Comparison of ENCODE assay signal across 8 mouse cellular contexts in genomic region chr2:84677968-84678880, GRCm38 (mm10). TPM values are rescaled to one million over a fixed set of nuclear protein-coding genes. Genes with fewer than 3 reads are reported as not detected.
DNase-seq lines count a peak whose midpoint lies in the region; ATAC-seq and TF ChIP-seq lines count a peak whose summit lies in the region.

TSS of gene Gm28635 (minus strand) at chr2:84678041.
TSS of gene Med19 (plus strand) at chr2:84678402.

- WGBS in kidney, embryonic 14.5 days: under 1% methylated on average over 44 of the region's 44 CpGs
- WGBS in limb, embryonic 15.5 days: under 1% methylated on average over 44 of the region's 44 CpGs

- H3K9ac ChIP-seq in kidney, embryonic 14.5 days (ENCODE audit: low read depth, low read length): peak within 1 kb of the TSS; percentile 89
- peak within 1 kb of the TSS; percentile 67 for H3K9ac ChIP-seq in limb, embryonic 15.5 days

- H3K36me3 ChIP-seq in kidney, embryonic 14.5 days (ENCODE audit: control insufficient read depth, insufficient read depth, low read length): peaks cover 31% of the 10 kb centered on the region
- H3K36me3 ChIP-seq in limb, embryonic 15.5 days: peaks cover 27% of the 10 kb centered on the region

- no peak for TF ChIP-seq CTCF in bone marrow macrophage, adult 2 months (IDR thresholded peaks at IDR 0.05; ENCODE audit: low read depth, low read length)
- TF ChIP-seq CTCF in embryonic fibroblast, embryonic 13.5 days (IDR thresholded peaks at IDR 0.05; ENCODE audit: borderline replicate concordance, insufficient read depth, low read length): no peak

- H3K27ac ChIP-seq in bone marrow macrophage, adult 2 months (ENCODE audit: insufficient read depth, low read depth, low read length): peak within 1 kb of the TSS; percentile 36
- H3K27ac ChIP-seq in embryonic fibroblast, embryonic 13.5 days (ENCODE audit: insufficient read depth, low read length): no peak within 1 kb of the TSS
- peak within 1 kb of the TSS; percentile 59; the same call in 1 of the 2 replicates for H3K27ac ChIP-seq in kidney, embryonic 14.5 days (ENCODE audit: low read depth, low read length)
- H3K27ac ChIP-seq in limb, embryonic 15.5 days: peak within 1 kb of the TSS; percentile 44; the same call in 1 of the 2 replicates

- no peak for TF ChIP-seq POLR2A in bone marrow macrophage, adult 2 months (IDR thresholded peaks at IDR 0.05; ENCODE audit: borderline replicate concordance, low read depth, low read length)
- TF ChIP-seq POLR2A in embryonic fibroblast, embryonic 13.5 days (IDR thresholded peaks at IDR 0.05; ENCODE audit: low read depth, low read length): peak; percentile 64; the same call in 1 of the 2 replicates

- peak within 1 kb of the TSS; percentile 81 for H3K4me2 ChIP-seq in kidney, embryonic 14.5 days (replicated peaks; ENCODE audit: low read depth, low read length)
- peak within 1 kb of the TSS; percentile 74 for H3K4me2 ChIP-seq in limb, embryonic 15.5 days

- no peaks in the 10 kb centered on the region for H3K27me3 ChIP-seq in kidney, embryonic 14.5 days (ENCODE audit: control insufficient read depth, insufficient read depth, low read length)
- no peaks in the 10 kb centered on the region for H3K27me3 ChIP-seq in limb, embryonic 15.5 days

- peaks cover 6% of the 10 kb centered on the region for H3K4me1 ChIP-seq in bone marrow macrophage, adult 2 months (ENCODE audit: control insufficient read depth, insufficient read depth, low read length)
- peaks cover 5% of the 10 kb centered on the region; the same call in 1 of the 2 replicates for H3K4me1 ChIP-seq in embryonic fibroblast, embryonic 13.5 days (ENCODE audit: control insufficient read depth, insufficient read depth, low read length)
- H3K4me1 ChIP-seq in kidney, embryonic 14.5 days (ENCODE audit: control insufficient read depth, insufficient read depth, low read length): peaks cover 12% of the 10 kb centered on the region; the same call in 1 of the 2 replicates
- H3K4me1 ChIP-seq in limb, embryonic 15.5 days: peaks cover 16% of the 10 kb centered on the region

- ATAC-seq in kidney, embryonic 14.5 days (ENCODE audit: low FRiP score, low TSS enrichment): peak; percentile 100
- peak; percentile 100 for ATAC-seq in limb, embryonic 15.5 days (ENCODE audit: insufficient number of reproducible peaks, low FRiP score, low TSS enrichment, low read depth)

- DNase-seq in A20 (ENCODE audit: low read depth, low spot score): peak; percentile 98
- DNase-seq in heart, adult 9 months (ENCODE audit: low spot score in 2 of 2): peak; percentile 99 to 100
- DNase-seq in monocyte, adult 2 months (ENCODE audit: low read depth in 1 of 2, low spot score in 2 of 2): peak; percentile 85 to 94
- peak; percentile 95 to 99 for DNase-seq in spleen, postnatal 36 days (ENCODE audit: low spot score in 2 of 2)

- H3K9me3 ChIP-seq in kidney, embryonic 14.5 days (ENCODE audit: control insufficient read depth, low read length): no peaks in the 10 kb centered on the region
- H3K9me3 ChIP-seq in limb, embryonic 15.5 days: no peaks in the 10 kb centered on the region

- H3K4me3 ChIP-seq in bone marrow macrophage, adult 2 months (ENCODE audit: insufficient read depth, low read length): peak within 1 kb of the TSS; percentile 98
- H3K4me3 ChIP-seq in embryonic fibroblast, embryonic 13.5 days (ENCODE audit: insufficient read depth, low read length): peak within 1 kb of the TSS; percentile 100
- H3K4me3 ChIP-seq in kidney, embryonic 14.5 days (ENCODE audit: low read length): peak within 1 kb of the TSS; percentile 99
- H3K4me3 ChIP-seq in limb, embryonic 15.5 days: peak within 1 kb of the TSS; percentile 69

RNA-seq across cellular contexts. Expression of gene Gm28635, which starts in this region (rescaled TPM):
- polyA plus RNA-seq in bone marrow macrophage, adult 2 months (2012; ENCODE audit: insufficient read depth, insufficient read length, missing spikeins): not detected in 2 replicates
- not detected in 2 replicates for polyA plus RNA-seq in embryonic fibroblast, embryonic 13.5 days (2011; ENCODE audit: insufficient read length, low read depth, missing spikeins)
- not detected in 2 replicates for polyA plus RNA-seq in kidney, embryonic 14.5 days (2014; fragmentation: Nextera tagmentation; extraction: Ambion mirVana)
- polyA plus RNA-seq in limb, embryonic 15.5 days (2015; fragmentation: Nextera tagmentation; extraction: Ambion mirVana): not detected in 2 replicates

RNA-seq across cellular contexts. Expression of gene Med19, which starts in this region (rescaled TPM):
- 20.4 and 22.9 TPM in 2 replicates for polyA plus RNA-seq in bone marrow macrophage, adult 2 months (2012; ENCODE audit: insufficient read depth, insufficient read length, missing spikeins)
- polyA plus RNA-seq in embryonic fibroblast, embryonic 13.5 days (2011; ENCODE audit: insufficient read length, low read depth, missing spikeins): 21.3 and 28.0 TPM in 2 replicates
- polyA plus RNA-seq in kidney, embryonic 14.5 days (2014; fragmentation: Nextera tagmentation; extraction: Ambion mirVana): 48.5 and 50.5 TPM in 2 replicates
- 27.6 and 30.3 TPM in 2 replicates for polyA plus RNA-seq in limb, embryonic 15.5 days (2015; fragmentation: Nextera tagmentation; extraction: Ambion mirVana)
